Mouse (Mus musculus) cerebellum, adult 2 months (tissue): ENCODE results near the gene Gm10322. TPM values are rescaled to one million over a fixed set of nuclear protein-coding genes. Genes with fewer than 3 reads are reported as not detected.

ENCODE experiments used
- DNase-seq, 2 experiments: peaks; one replicate each; pipeline ENCODE4 v3.0.0; 2021
- H3K27ac ChIP-seq: fragments of 200-500 bp; 2 replicates; pipeline ENCODE4 v1.5.1; 2012; ENCODE audit warnings: low read length, control low read depth, inconsistent platforms; ENCODE audit not compliant: insufficient read depth
- H3K27me3 ChIP-seq: fragments of 200-500 bp; 2 replicates; pipeline ENCODE4 v1.6.1; 2012; ENCODE audit warnings: inconsistent platforms, mild to moderate bottlenecking, low read length, moderate library complexity; ENCODE audit not compliant: control insufficient read depth, insufficient read depth
- H3K4me1 ChIP-seq: fragments of 200-500 bp; 2 replicates; pipeline ENCODE4 v1.6.1; 2011; ENCODE audit warnings: low read length; ENCODE audit not compliant: control insufficient read depth, insufficient read depth
- H3K4me3 ChIP-seq: fragments of 200-500 bp; replicated peaks from 2 replicates; pipeline ENCODE3; 2011; ENCODE audit warnings: mild to moderate bottlenecking, low read depth, low read length, control low read depth; ENCODE audit not compliant: insufficient read depth
- CTCF ChIP-seq: fragments of 200-500 bp; IDR thresholded peaks from 2 replicates; pipeline ENCODE4 v1.5.1; 2011; ENCODE audit warnings: low read depth, mild to moderate bottlenecking, control low read depth, low read length, moderate library complexity, borderline replicate concordance; ENCODE audit not compliant: insufficient read depth
- POLR2A ChIP-seq: fragments of 200-500 bp; IDR thresholded peaks from 2 replicates; pipeline ENCODE4 v1.6.1; 2011; ENCODE audit warnings: low read length, control low read depth, borderline replicate concordance; ENCODE audit not compliant: insufficient read depth
- WGBS: fragments of 180-500 bp; shearing (Covaris S2); methylation state at CpG from one replicate; pipeline ENCODE4 v1.1.7; 2018; 5-methylcytosine and 5-hydroxymethylcytosine counted together
- polyA plus RNA-seq: library from polyadenylated mRNA; depleted of rRNA; stranded (reverse); fragments of >200 nt; gene quantifications from 2 replicates; pipeline ENCODE4 v1.2.3, GENCODE M21; 2012

The Gm10322 gene
- polyA plus RNA-seq, 1 experiment, result not detected

DNA sequence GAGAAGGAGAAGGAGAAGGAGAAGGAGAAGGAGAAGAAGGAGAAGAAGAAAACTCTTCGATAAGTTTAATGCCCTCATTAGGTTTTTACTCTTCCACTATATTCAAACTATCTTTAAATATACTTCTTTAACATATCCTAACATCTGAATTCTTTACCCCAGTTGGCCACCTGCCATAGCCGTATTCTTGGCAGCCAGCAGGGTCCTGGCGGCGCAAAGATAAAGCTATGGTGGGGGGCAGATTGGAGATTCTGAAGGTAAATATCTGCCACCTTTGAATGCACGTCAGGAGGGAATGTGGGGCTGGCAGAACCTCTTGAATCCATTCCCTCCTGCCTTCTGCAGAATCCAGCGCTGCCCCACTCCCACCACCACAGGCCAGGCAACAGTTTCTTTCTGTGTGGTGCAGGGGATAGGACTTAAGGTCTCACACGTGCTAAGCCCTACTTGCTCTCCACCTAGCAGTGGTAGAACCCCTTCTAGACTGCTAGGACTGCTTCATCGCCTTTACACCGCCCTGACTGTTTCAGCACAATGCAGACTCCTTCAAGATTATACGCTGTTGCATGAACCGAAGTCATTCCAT is 10.9 kb upstream of the Gm10322 start:
- Histone ChIP-seq H3K4me1 (peaks cover 26% of the 10 kb centered on the region), H3K27me3 (no peaks in the 10 kb centered on the region), H3K4me3 (no peak overlapping the region), H3K27ac (no peak overlapping the region)
- WGBS, result 59% methylated on average over 11 of the region's 11 CpGs
- TF ChIP-seq POLR2A, result no peak
- no peak for TF ChIP-seq CTCF
- no peak for DNase-seq

- H3K27ac ChIP-seq, result no peak overlapping the region
- 10% methylated on average over 5 of the region's 5 CpGs for WGBS
- peak overlapping the region; percentile 18 for H3K4me3 ChIP-seq
- peaks cover 16% of the 10 kb centered on the region; the same call in 1 of the 2 replicates for H3K4me1 ChIP-seq
- no peak for TF ChIP-seq POLR2A
- TF ChIP-seq CTCF, result no peak
- H3K27me3 ChIP-seq, result no peaks in the 10 kb centered on the region
- DNase-seq, result peak; percentile 42 to 44
Observed at GRCm38 (mm10) chr10:59613276-59613675, 2.6 kb upstream of the Gm10322 start.

DNA sequence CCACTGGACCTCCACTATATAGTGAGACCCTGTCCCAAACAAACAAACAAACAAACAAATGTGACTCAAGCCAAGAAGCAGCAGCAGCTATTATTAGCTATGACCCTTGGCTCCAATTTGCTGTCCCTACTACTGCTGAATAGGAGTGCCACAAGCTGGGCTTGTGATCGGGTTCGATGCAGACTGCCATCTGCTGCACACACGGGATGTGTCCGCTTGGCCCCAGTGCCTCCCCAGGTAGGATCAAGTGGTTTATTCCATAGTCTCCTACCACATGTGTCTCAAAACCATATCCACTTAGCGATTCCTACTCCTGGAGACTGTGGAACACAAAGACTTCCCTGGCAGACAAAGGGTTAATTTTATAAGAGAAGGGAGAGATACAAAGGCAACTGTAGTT is 1.7 kb upstream of the Gm10322 start:
- TF ChIP-seq CTCF (peak; percentile 59; the same call in 1 of the 2 replicates), POLR2A (no peak)
- 7% methylated on average over 5 of the region's 5 CpGs for WGBS
- DNase-seq, result peak; percentile 69 to 83
- H3K4me1 ChIP-seq, result peaks cover 11% of the 10 kb centered on the region; the same call in 1 of the 2 replicates
- H3K27ac ChIP-seq, result peak overlapping the region; percentile 21; the same call in 1 of the 2 replicates
- peak overlapping the region; percentile 40 for H3K4me3 ChIP-seq
- H3K27me3 ChIP-seq, result no peaks in the 10 kb centered on the region

DNA sequence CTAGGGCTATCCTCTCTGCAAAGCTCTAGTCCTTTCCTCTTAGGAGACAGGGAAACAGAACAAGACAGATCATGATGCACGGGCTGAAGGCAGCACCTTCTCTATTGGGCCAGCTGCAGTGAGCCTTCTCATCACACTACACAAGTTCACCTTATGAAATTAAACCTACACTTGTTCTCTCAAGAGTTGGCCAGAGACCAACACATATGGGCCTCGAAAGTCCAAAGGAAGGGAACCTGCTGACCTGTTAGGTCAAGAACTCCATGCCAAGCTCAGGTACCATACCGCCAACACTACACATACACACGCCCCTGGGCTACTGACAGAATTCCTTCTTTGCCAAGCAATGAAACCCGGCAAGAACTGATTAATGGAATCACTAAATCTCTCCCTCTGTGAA is 452 bp upstream of the Gm10322 start:
- TF ChIP-seq CTCF, result no peak
- TF ChIP-seq POLR2A, result no peak
- WGBS, result 2% methylated on average over 5 of the region's 5 CpGs
- Histone ChIP-seq H3K27me3 (no peaks in the 10 kb centered on the region), H3K27ac (peak overlapping the region; percentile 30; the same call in 1 of the 2 replicates), H3K4me1 (peaks cover 6% of the 10 kb centered on the region; the same call in 1 of the 2 replicates), H3K4me3 (peak overlapping the region; percentile 63)
- DNase-seq, result peak; percentile 56 to 57

- peak; percentile 97 to 98 for DNase-seq
- peak within 1 kb of the TSS; percentile 30 for H3K27ac ChIP-seq
- H3K4me1 ChIP-seq, result peaks cover 6% of the 10 kb centered on the region; the same call in 1 of the 2 replicates
- TF ChIP-seq CTCF, result no peak
- TF ChIP-seq POLR2A, result peak; percentile 88
- H3K4me3 ChIP-seq, result peak within 1 kb of the TSS; percentile 63
- H3K27me3 ChIP-seq, result no peaks in the 10 kb centered on the region
- under 1% methylated on average over 36 of the region's 36 CpGs for WGBS
Observed at GRCm38 (mm10) chr10:59616522-59616921, 659 bp downstream of the Gm10322 start, which contains the start of gene Mcu. TSS of gene Mcu (minus strand) at chr10:59616692.

GRCm38 (mm10) chr10:59617776-59618175 is 1.9 kb downstream of the Gm10322 start:
- no peak for DNase-seq
- no peak for TF ChIP-seq CTCF
- no peak for TF ChIP-seq POLR2A
- 93% methylated on average over 7 of the region's 7 CpGs for WGBS
- H3K4me1 ChIP-seq, result peaks cover 6% of the 10 kb centered on the region; the same call in 1 of the 2 replicates
- H3K27ac ChIP-seq, result no peak overlapping the region
- H3K4me3 ChIP-seq, result no peak overlapping the region
- H3K27me3 ChIP-seq, result no peaks in the 10 kb centered on the region

- 83% methylated on average over 10 of the region's 10 CpGs for WGBS
- peaks cover 6% of the 10 kb centered on the region; the same call in 1 of the 2 replicates for H3K4me1 ChIP-seq
- no peaks in the 10 kb centered on the region for H3K27me3 ChIP-seq
- DNase-seq, result no peak
- TF ChIP-seq POLR2A (no peak), CTCF (no peak)
- H3K4me3 ChIP-seq, result no peak overlapping the region
- H3K27ac ChIP-seq, result no peak overlapping the region
Observed at GRCm38 (mm10) chr10:59621355-59621754, 5.5 kb downstream of the Gm10322 start.

DNA sequence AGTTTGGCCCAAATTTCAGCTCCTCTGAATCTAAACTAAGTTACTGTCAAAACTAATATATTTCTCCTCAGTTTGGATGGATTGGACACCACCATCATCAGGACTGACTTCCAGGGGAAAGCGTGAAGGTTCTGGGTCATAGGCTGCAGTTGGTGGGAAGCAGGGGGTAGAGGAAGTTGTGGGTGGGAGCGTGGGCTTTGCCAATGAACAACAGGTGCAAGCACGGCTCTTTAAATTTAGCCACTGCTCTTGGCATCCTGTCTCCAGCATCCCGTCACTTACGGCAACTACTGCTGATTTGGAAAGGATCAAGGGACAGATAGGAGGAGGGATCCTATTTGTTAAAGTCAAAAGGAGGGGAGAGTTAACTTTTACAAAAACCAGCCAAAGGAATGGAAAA is 7.6 kb downstream of the Gm10322 start:
- Histone ChIP-seq H3K4me1 (peaks cover 6% of the 10 kb centered on the region; the same call in 1 of the 2 replicates), H3K27ac (no peak overlapping the region), H3K4me3 (no peak overlapping the region), H3K27me3 (no peaks in the 10 kb centered on the region)
- TF ChIP-seq POLR2A (no peak), CTCF (no peak)
- DNase-seq, result peak; percentile 68 to 85
- 4% methylated on average over 5 of the region's 5 CpGs for WGBS
